Mouse (Mus musculus) limb, embryonic 12.5 days (tissue): ENCODE data around the gene Adam15. TPM values are rescaled to one million over a fixed set of nuclear protein-coding genes. Genes with fewer than 3 reads are reported as not detected.

ENCODE experiments used
- ATAC-seq: fragments of 200-750 bp; cut with Nextera tagmentation; 2 replicates; pipeline ENCODE4 v1.8.0; 2017; ENCODE audit warnings: low read depth, moderate TSS enrichment; ENCODE audit not compliant: insufficient number of reproducible peaks, insufficient read depth, low FRiP score, low TSS enrichment
- H3K27ac ChIP-seq: fragments of 300-500 bp; sonication (generic); 2 replicates; pipeline ENCODE4 v1.5.1; 2016; ENCODE audit warnings: mild to moderate bottlenecking, moderate library complexity
- H3K27me3 ChIP-seq: fragments of 300-500 bp; sonication (generic); 2 replicates; pipeline ENCODE4 v1.6.1; 2016; ENCODE audit warnings: mild to moderate bottlenecking, moderate library complexity
- H3K36me3 ChIP-seq: fragments of 300-500 bp; sonication (generic); 2 replicates; pipeline ENCODE4 v1.6.1; 2016; ENCODE audit warnings: mild to moderate bottlenecking, moderate library complexity
- H3K4me1 ChIP-seq: fragments of 300-500 bp; sonication (generic); replicated peaks from 2 replicates; pipeline ENCODE4 v1.6.1; 2016
- H3K4me2 ChIP-seq: fragments of 300-500 bp; sonication (generic); 2 replicates; pipeline ENCODE4 v1.6.1; 2016; ENCODE audit warnings: mild to moderate bottlenecking, moderate library complexity
- H3K4me3 ChIP-seq: fragments of 300-500 bp; sonication (generic); replicated peaks from 2 replicates; pipeline ENCODE4 v1.5.1; 2016; ENCODE audit warnings: mild to moderate bottlenecking
- H3K9ac ChIP-seq: fragments of 300-500 bp; sonication (generic); replicated peaks from 2 replicates; pipeline ENCODE4 v1.6.1; 2016; ENCODE audit warnings: mild to moderate bottlenecking, moderate library complexity
- H3K9me3 ChIP-seq: fragments of 300-500 bp; sonication (generic); 2 replicates; pipeline ENCODE4 v1.6.1; 2016; ENCODE audit warnings: mild to moderate bottlenecking, moderate library complexity
- WGBS: fragments of 180-500 bp; shearing (Covaris S2); methylation state at CpG from one replicate; pipeline ENCODE4 v1.1.7; 2016; 5-methylcytosine and 5-hydroxymethylcytosine counted together
- polyA plus RNA-seq: library from polyadenylated mRNA; unstranded; fragments of >200 nt; fragmentation: Nextera tagmentation; extraction: Ambion mirVana; gene quantifications from 2 replicates; pipeline ENCODE4 v1.2.1, GENCODE M21; 2016

The Adam15 gene
- polyA plus RNA-seq, 1 experiment from 2014 or later: 32.1 TPM

DNA sequence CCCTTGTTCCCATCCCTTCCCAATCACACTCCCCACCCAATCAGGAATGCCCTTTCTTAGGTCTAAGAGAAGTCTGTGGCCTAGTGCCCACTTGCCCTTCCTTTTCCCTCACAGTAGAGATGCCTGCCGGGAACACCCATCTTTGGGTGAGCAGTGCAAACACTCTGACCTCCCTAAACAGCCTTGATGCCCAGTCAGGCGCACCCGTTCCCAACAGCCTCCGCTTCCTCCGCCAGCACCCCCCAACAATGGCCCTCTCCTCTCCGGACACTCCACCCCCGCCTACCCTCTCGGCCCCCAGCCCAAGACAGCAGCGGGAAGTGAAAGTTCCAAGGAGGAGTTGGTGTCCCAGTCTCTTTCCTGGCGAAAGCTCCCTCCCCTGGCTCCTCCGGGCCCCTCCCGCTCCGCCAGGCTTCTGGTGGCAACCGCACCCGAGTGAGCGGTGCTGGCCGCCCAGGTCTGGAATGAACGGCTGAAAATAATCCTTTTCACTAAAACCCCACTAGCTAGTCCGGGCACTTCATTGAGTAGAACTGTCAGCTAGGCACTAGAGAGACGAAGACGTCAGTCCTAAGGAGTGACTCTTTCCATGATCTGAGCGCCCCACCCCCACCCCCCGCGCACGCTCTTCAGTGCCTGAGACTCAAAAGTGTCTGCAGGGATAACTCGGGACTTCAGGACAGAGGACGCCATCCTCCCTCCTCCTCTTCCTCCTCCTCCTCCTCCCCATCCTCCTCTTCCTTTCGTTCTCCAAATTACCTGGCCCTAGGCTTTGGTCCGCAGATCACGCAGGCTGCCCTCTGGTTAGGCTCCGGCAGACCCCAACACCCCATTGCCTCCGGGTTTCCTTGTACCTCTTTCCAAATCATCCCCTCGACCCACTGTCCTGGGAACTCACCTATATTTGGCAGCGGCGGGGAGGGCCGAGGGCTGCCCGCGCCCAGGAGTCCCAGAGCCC is 606 bp downstream of the Adam15 start:
- Histone ChIP-seq H3K4me1 (peaks cover 17% of the 10 kb centered on the region), H3K4me3 (peak overlapping the region; percentile 63), H3K27me3 (peaks cover 46% of the 10 kb centered on the region), H3K27ac (peak overlapping the region; percentile 26; the same call in 1 of the 2 replicates), H3K9ac (peak overlapping the region; percentile 65), H3K4me2 (peak overlapping the region; percentile 88), H3K36me3 (peaks cover 26% of the 10 kb centered on the region; the same call in 1 of the 2 replicates), H3K9me3 (no peaks in the 10 kb centered on the region)
- WGBS: 2% methylated on average over 38 of the region's 38 CpGs
- ATAC-seq: peak; percentile 29; the same call in 1 of the 2 replicates

DNA sequence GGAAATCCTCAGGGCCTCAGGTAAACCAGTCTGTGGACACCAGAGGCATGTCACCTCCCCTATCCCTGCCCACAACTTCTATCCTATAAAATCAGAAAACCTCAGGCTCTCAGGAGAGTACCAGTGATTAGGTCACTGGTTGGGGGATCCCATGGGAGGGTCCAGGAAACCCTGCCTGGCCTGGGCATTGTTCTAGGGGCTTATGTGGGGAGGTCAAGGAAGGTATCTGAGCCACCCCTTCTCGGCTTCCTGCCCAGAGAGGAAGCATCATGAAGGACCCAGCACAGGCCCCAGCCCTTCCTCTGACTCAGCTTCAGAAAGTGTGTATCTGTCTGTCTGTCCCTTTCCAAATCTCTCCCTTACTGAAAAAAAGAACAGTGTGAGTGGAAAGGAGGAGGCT is 1.9 kb downstream of the Adam15 start:
- H3K4me1 ChIP-seq: peaks cover 17% of the 10 kb centered on the region
- H3K9ac ChIP-seq: no peak overlapping the region
- H3K27ac ChIP-seq: no peak overlapping the region
- H3K4me3 ChIP-seq: no peak overlapping the region
- H3K9me3 ChIP-seq: no peaks in the 10 kb centered on the region
- 52% methylated on average over 1 of the region's 1 CpGs for WGBS
- 0 out of 2 replicates have a peak overlapping the region, but pooled peaks have one; percentile 88 for H3K4me2 ChIP-seq
- H3K27me3 ChIP-seq: peaks cover 46% of the 10 kb centered on the region
- H3K36me3 ChIP-seq: peaks cover 39% of the 10 kb centered on the region
- ATAC-seq: no peak

DNA sequence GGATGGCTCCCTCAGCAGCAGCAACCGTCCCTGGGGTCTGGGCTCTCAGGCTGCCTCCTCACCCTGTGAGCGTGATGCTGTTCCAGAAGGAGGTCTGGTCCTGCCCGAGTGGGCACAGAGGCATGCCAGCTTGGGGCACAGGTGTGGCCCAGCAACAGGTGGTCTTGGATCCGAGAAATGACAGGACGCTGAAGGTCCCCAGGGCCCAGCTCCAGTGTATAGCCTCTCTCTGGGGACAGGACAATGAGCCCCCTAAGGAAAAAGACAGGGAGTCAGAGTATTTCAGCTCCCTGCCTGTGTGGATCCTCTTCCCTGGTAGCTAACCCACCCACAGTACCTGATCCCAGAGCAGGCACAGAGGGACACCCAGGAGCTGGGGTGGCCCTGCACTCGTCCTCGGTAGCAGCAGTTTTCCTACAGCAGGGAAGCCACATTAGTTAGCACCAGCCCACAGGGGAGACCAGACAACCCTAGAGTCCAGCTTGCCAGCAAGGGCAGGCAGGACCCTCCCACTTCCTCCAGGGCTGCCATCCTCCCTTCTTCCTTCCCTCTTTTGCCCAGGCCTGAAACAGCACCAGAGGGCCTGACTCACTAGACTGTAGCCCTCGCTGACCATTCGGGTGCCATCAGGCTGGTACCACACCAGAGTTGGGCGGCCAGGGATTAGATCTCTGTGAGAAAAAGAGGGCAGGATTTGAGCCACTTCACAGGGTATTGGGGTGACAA is 2.8 kb downstream of the Adam15 start:
- no peak overlapping the region for H3K4me3 ChIP-seq
- ATAC-seq: no peak
- H3K9me3 ChIP-seq: no peaks in the 10 kb centered on the region
- no peak overlapping the region for H3K4me2 ChIP-seq
- H3K27me3 ChIP-seq: peaks cover 46% of the 10 kb centered on the region
- H3K9ac ChIP-seq: no peak overlapping the region
- WGBS: 85% methylated on average over 10 of the region's 10 CpGs
- H3K27ac ChIP-seq: no peak overlapping the region
- peaks cover 17% of the 10 kb centered on the region for H3K4me1 ChIP-seq
- H3K36me3 ChIP-seq: peaks cover 44% of the 10 kb centered on the region

DNA sequence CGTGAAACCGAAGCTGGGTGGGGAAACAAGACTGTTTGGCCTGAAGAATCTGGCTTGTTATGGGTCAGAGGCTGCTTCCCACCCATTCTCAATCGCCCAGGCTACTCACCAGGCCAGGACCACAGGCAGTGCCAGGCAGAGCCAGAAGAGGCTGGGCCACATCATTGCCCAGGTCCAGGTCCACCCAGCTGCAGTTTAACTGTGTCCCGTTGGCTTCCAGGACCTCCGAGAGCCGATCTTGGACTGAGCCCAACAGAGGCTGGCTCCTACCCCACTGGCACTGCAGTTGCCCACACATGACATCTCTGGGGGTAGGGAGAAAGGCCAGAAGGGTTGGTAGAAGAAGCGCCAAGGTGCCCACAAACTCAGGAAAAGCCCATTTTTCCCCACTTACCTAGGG is 6.5 kb downstream of the Adam15 start:
- no peak overlapping the region for H3K9ac ChIP-seq

DNA sequence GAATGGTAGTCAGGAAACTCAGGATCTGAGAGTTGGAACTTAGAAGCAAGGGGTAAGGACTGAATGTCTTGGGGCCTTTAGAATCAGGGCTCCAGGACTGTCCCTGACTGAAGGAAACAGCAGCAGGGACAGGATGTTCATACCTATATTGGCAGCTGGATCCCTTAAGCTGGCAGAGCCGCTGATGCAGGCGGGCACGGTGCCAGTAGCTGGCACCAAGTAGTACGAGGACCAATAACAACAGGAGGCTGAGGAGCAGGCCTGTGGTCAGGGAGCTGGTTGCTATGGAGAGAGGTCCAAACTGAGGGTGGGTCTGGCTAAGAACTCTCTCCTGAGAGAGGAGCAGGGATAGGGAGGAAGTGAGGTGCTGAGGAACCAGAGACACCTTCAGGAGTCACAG is 8.0 kb downstream of the Adam15 start:
- H3K9me3 ChIP-seq: no peaks in the 10 kb centered on the region

More for the DNA sequence above, 6.5 kb downstream of the Adam15 start:
- H3K4me1 ChIP-seq: peaks cover 26% of the 10 kb centered on the region
- peaks cover 16% of the 10 kb centered on the region for H3K27me3 ChIP-seq
- no peaks in the 10 kb centered on the region for H3K9me3 ChIP-seq
- H3K36me3 ChIP-seq: peaks cover 49% of the 10 kb centered on the region
- WGBS: 83% methylated on average over 7 of the region's 7 CpGs
- no peak overlapping the region for H3K27ac ChIP-seq
- H3K4me3 ChIP-seq: no peak overlapping the region
- ATAC-seq: no peak
- no peak overlapping the region for H3K4me2 ChIP-seq

DNA sequence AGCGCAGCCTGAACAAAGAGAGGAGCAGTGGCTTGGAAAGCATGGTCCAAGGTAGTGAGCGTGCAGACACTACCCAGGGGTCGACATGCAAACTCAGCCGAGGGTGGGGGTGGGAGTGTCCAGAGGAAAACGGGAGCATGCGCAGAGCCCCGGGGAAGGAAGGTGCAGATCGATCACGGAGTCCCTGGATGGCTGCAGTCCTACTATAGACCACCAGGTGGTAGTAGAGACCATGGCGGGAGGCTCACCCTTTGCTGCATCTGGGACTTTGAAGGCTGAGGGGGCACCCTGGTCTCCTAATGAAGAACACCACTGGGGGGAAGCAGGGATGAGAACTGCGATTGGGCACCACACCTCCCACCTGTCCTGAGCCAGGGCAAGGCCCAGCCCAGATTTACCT is 9.3 kb downstream of the Adam15 start:
- no peak overlapping the region for H3K27ac ChIP-seq
- peak overlapping the region; percentile 65 for H3K4me3 ChIP-seq
- H3K4me2 ChIP-seq: peak overlapping the region; percentile 72
- WGBS: 3% methylated on average over 11 of the region's 11 CpGs
- H3K27me3 ChIP-seq: no peaks in the 10 kb centered on the region
- no peak for ATAC-seq
- no peaks in the 10 kb centered on the region for H3K9me3 ChIP-seq
- peak overlapping the region; percentile 47 for H3K9ac ChIP-seq
- peaks cover 41% of the 10 kb centered on the region for H3K4me1 ChIP-seq
- peaks cover 34% of the 10 kb centered on the region for H3K36me3 ChIP-seq

More for the DNA sequence above, 8.0 kb downstream of the Adam15 start:
- no peak for ATAC-seq
- Histone ChIP-seq H3K4me2 (no peak overlapping the region), H3K27ac (no peak overlapping the region), H3K36me3 (peaks cover 45% of the 10 kb centered on the region), H3K4me1 (peaks cover 28% of the 10 kb centered on the region), H3K9ac (peak overlapping the region; percentile 27; the same call in 1 of the 2 replicates), H3K27me3 (peaks cover 2% of the 10 kb centered on the region; the same call in 1 of the 2 replicates), H3K4me3 (no peak overlapping the region)
- 96% methylated on average over 4 of the region's 4 CpGs for WGBS

DNA sequence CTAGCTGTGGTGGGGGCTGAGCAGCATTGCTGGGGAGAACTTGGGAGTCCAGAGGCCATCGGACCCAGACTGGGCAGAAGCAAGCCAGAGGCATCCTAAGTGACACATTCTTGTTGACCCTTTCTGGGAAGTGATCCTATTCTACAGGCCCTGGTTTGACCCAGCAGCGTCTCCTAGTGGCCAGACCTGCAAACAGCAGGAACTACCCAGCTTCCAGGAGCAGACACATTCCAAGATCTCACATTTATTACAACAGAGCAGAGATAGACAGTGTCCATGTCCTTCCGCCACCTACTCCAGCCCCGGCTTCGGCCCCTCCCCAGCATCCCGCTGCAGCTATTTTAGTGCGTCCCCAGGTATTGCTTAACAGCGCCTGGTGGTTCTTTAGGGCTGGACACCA is 10.4 kb downstream of the Adam15 start:
- Histone ChIP-seq H3K27ac (peak overlapping the region; percentile 96), H3K4me2 (peak overlapping the region; percentile 72), H3K9ac (0 out of 2 replicates have a peak overlapping the region, but pooled peaks have one; percentile 47), H3K4me1 (peaks cover 48% of the 10 kb centered on the region), H3K36me3 (peaks cover 35% of the 10 kb centered on the region), H3K9me3 (no peaks in the 10 kb centered on the region), H3K4me3 (peak overlapping the region; percentile 65), H3K27me3 (no peaks in the 10 kb centered on the region)
- ATAC-seq: no peak
- 20% methylated on average over 8 of the region's 8 CpGs for WGBS

DNA sequence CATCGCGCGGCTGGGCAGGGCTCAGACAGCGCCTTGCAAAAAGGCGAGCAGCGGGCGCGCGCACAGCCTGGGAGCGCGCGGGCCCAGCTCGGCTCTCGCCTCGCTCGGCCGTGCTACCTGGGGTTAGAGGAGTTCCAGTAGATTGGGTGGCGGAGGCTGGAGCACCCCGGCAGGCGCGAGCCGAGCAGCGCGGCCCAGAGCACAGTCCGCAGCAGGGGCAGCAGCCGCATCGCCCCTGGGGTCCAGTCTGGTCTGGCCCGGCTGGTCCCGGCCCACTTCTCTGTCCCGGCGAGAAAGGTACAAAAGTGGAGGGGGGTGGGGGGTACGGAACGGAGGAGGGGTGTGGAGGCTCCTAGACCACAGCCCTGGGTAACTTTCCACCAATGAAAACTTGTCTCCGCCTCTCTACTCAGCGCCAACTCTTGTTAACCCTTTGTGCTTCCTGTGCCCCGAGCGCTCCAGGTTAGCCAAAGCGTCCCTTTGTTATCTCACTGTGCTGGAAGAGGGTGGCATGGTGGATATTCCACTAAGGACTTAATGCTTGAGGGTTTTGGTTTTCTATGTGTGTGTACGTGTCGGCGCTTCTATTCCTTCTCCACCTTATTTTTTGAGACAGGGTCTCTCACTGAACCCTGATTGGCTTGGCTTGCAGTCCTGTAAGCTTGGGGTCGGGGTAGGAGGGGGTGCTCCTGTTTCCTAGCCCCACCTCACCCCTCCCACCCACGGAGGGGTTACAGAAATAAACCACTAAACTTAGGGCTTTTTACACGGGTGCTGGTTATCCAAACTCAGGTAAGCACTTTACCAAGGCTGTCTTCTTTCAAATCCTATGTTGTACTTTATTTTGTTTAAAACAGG is 11.8 kb downstream of the Adam15 start, which contains the start of gene Efna4:
Gene Efna4 (minus strand): TSS at position 308 of the 858 bp plus-strand sequence.
- peaks cover 56% of the 10 kb centered on the region for H3K4me1 ChIP-seq
- H3K4me3 ChIP-seq: peak within 1 kb of the TSS; percentile 65
- no peaks in the 10 kb centered on the region for H3K9me3 ChIP-seq
- under 1% methylated on average over 44 of the region's 44 CpGs for WGBS
- peak within 1 kb of the TSS; percentile 96 for H3K27ac ChIP-seq
- peaks cover 35% of the 10 kb centered on the region for H3K36me3 ChIP-seq
- ATAC-seq: peak; percentile 91
- H3K27me3 ChIP-seq: no peaks in the 10 kb centered on the region
- peak within 1 kb of the TSS; percentile 72 for H3K4me2 ChIP-seq
- H3K9ac ChIP-seq: peak within 1 kb of the TSS; percentile 93

DNA sequence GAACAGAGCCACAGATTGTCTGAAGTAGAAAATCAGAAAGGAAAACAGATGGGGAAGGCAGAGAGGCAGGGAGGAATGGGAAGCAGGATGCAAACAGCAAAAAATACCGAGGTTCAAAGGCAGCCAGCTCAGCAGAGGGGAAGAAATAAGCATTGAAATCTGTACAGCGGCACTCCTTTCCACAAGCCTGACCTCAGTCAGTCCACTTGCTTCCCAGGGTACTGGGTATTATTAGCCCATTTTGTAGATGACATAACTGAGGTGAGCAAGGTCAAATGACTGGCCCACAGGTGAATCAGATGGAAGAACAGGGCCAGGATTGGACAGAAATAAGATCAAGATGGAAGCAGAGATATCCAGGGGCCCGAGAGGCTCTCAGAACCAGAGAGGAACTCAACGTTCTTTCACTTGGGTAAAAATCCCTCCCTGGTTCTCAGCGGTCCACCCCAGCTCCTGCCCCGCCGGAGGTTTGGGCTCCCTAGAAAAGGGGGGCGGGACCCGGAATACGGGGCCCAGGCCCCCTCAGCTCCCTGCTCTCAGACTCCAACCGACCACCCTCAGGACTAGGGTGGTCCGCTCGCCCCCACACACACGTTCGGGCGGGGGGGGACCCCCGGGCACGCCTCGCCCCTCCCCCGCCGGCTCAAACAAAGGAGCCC is 12.6 kb downstream of the Adam15 start:
- Histone ChIP-seq H3K27ac (peak overlapping the region; percentile 96), H3K27me3 (no peaks in the 10 kb centered on the region), H3K4me3 (peak overlapping the region; percentile 65), H3K9ac (peak overlapping the region; percentile 93), H3K36me3 (peaks cover 36% of the 10 kb centered on the region), H3K9me3 (no peaks in the 10 kb centered on the region), H3K4me1 (peaks cover 63% of the 10 kb centered on the region), H3K4me2 (peak overlapping the region; percentile 72)
- no peak for ATAC-seq
- 2% methylated on average over 21 of the region's 21 CpGs for WGBS

DNA sequence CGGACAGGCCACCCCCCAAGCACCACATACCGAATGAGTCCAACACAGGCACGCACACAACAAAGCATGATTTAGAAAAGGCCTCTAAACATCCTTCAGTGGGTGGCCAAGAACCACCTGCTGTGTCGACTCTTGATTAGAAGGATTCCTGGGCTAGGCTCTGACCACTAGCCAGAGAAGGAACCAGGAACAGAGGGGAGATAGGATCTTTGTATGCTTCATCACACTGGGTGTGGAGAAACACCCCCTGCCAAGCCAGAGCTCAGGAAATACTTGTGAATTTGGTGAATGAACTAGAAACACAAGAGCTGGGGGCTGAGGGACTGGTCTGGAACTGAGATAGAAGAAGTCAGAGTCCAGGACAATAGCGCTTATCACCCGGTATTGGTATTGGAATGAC is 13.3 kb downstream of the Adam15 start:
- Histone ChIP-seq H3K4me3 (peak overlapping the region; percentile 65), H3K27ac (no peak overlapping the region; the same call in 1 of the 2 replicates), H3K36me3 (peaks cover 31% of the 10 kb centered on the region), H3K4me1 (peaks cover 70% of the 10 kb centered on the region), H3K27me3 (no peaks in the 10 kb centered on the region), H3K4me2 (peak overlapping the region; percentile 72), H3K9me3 (no peaks in the 10 kb centered on the region), H3K9ac (peak overlapping the region; percentile 93)
- 20% methylated on average over 6 of the region's 6 CpGs for WGBS
- no peak for ATAC-seq
